Mouse (Mus musculus) ES-Bruce4 (cell line): ENCODE results near the gene Cib3. TPM values are rescaled to one million over a fixed set of nuclear protein-coding genes. Genes with fewer than 3 reads are reported as not detected.
A peak's percentile ranks its signal among the peaks of the same experiment; 100 is the strongest.

Source experiments
- H3K27ac ChIP-seq: 2 replicates; pipeline ENCODE4 v1.5.1; 2012; ENCODE audit warnings: low read length, inconsistent platforms; ENCODE audit not compliant: insufficient read depth
- H3K27me3 ChIP-seq: 2 replicates; pipeline ENCODE4 v1.6.1; 2012; ENCODE audit warnings: mild to moderate bottlenecking, low read length, inconsistent platforms; ENCODE audit not compliant: control insufficient read depth, poor library complexity, insufficient read depth, severe bottlenecking
- H3K36me3 ChIP-seq: 2 replicates; pipeline ENCODE4 v1.6.1; 2012; ENCODE audit warnings: inconsistent platforms, mild to moderate bottlenecking, low read length, moderate library complexity; ENCODE audit not compliant: control insufficient read depth, poor library complexity, insufficient read depth, severe bottlenecking
- H3K4me1 ChIP-seq: one replicate; pipeline ENCODE4 v1.8.1; 2011; ENCODE audit warnings: low read length; ENCODE audit not compliant: control insufficient read depth, insufficient read depth
- H3K4me3 ChIP-seq: 2 replicates; pipeline ENCODE4 v1.5.1; 2011; ENCODE audit warnings: low read depth, mild to moderate bottlenecking, low read length
- H3K9ac ChIP-seq: 2 replicates; pipeline ENCODE4 v1.6.1; 2012; ENCODE audit warnings: low read depth, mild to moderate bottlenecking, inconsistent platforms; ENCODE audit not compliant: poor library complexity, severe bottlenecking
- H3K9me3 ChIP-seq: replicated peaks from 2 replicates; pipeline ENCODE4 v1.6.1; 2012; ENCODE audit warnings: mild to moderate bottlenecking, low read length, inconsistent platforms; ENCODE audit not compliant: control insufficient read depth, poor library complexity, insufficient read depth, severe bottlenecking
- CTCF ChIP-seq: IDR thresholded peaks from one replicate; pipeline ENCODE4 v1.8.1; 2011; ENCODE audit warnings: low read depth, low read length
- EP300 ChIP-seq: IDR thresholded peaks from 2 replicates; pipeline ENCODE4 v1.6.1; 2011; ENCODE audit warnings: low read depth, low read length; ENCODE audit not compliant: insufficient read depth
- POLR2A ChIP-seq: IDR thresholded peaks from one replicate; pipeline ENCODE4 v1.8.1; 2011; ENCODE audit warnings: low read length; ENCODE audit not compliant: insufficient read depth
- polyA plus RNA-seq: library from polyadenylated mRNA; stranded (reverse); fragments of >200 nt; gene quantifications from 2 replicates; pipeline ENCODE4 v1.2.4, GENCODE M21; 2011; ENCODE audit warnings: low read depth; ENCODE audit not compliant: missing spikeins, insufficient read depth, insufficient read length

Gene Cib3
- polyA plus RNA-seq, 1 experiment = not detected

- no peaks in the 10 kb centered on the region for H3K9me3 ChIP-seq
- H3K4me1 ChIP-seq = no peaks in the 10 kb centered on the region
- no peak overlapping the region for H3K4me3 ChIP-seq
- TF ChIP-seq POLR2A (no peak), CTCF (no peak), EP300 (no peak)
- H3K36me3 ChIP-seq = no peaks in the 10 kb centered on the region
- no peak overlapping the region for H3K9ac ChIP-seq
- no peak overlapping the region for H3K27ac ChIP-seq
- no peaks in the 10 kb centered on the region for H3K27me3 ChIP-seq
These were observed 4.1 kb downstream of the Cib3 start for GRCm38 (mm10) chr8:72208582-72208981.

DNA sequence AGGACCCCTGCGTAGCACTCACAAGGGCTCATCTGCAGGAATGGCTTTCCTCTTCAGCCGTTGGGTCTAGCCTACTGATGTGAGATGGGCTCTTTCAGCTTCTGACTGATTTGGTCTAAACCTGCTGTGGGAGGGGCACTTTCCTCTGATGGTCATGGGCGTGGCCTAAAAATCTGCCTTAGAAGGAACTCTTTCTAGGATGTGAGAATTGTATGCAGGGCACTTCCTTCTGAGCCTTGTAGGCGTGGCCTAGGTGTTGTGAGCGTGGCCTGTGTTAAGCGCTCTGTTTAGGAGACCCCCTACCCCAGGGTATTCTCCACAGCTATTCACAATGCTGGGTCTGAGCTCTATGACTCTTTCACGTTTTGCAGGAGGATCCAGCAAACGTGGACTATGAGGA, 14.6 kb downstream of the Cib3 start:
- peak; percentile 43 for TF ChIP-seq POLR2A
- no peak for TF ChIP-seq EP300
- 0 out of 2 replicates have a peak overlapping the region, but pooled peaks have one; percentile 16 for H3K27ac ChIP-seq
- H3K4me1 ChIP-seq = peaks cover 3% of the 10 kb centered on the region
- no peaks in the 10 kb centered on the region for H3K36me3 ChIP-seq
- H3K4me3 ChIP-seq = peak overlapping the region; percentile 41
- H3K9ac ChIP-seq = peak overlapping the region; percentile 19
- H3K9me3 ChIP-seq = no peaks in the 10 kb centered on the region; the same call in 1 of the 2 replicates
- H3K27me3 ChIP-seq = no peaks in the 10 kb centered on the region

- H3K36me3 ChIP-seq = no peaks in the 10 kb centered on the region
- peaks cover 3% of the 10 kb centered on the region for H3K4me1 ChIP-seq
- TF ChIP-seq CTCF (no peak), POLR2A (no peak), EP300 (no peak)
- H3K9me3 ChIP-seq = no peaks in the 10 kb centered on the region
- 0 out of 2 replicates have a peak overlapping the region, but pooled peaks have one; percentile 37 for H3K27ac ChIP-seq
- no peak overlapping the region for H3K9ac ChIP-seq
- no peaks in the 10 kb centered on the region for H3K27me3 ChIP-seq
- no peak overlapping the region for H3K4me3 ChIP-seq
These were observed 20.6 kb downstream of the Cib3 start for GRCm38 (mm10) chr8:72192065-72192464.

DNA sequence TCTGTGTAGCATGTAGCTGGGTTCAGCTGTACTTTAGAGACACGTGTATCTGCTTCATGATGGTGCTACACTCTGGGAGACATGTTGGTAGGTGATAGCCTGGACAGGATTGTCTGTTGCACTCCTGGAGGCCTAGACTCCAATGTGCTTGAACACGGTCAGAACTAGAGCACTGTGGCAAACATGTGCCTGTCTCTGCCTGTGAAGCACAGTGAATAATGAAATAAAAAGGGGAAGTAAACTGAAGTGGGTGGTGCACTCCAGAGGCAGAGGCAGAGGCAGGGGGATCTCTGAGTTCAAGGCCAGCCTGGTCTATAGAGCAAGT, 22.5 kb downstream of the Cib3 start:
- no peak for TF ChIP-seq POLR2A
- TF ChIP-seq CTCF = no peak
- no peak for TF ChIP-seq EP300
- Histone ChIP-seq H3K27me3 (no peaks in the 10 kb centered on the region), H3K9me3 (no peaks in the 10 kb centered on the region), H3K27ac (no peak overlapping the region), H3K4me3 (no peak overlapping the region), H3K36me3 (no peaks in the 10 kb centered on the region), H3K4me1 (peaks cover 3% of the 10 kb centered on the region), H3K9ac (no peak overlapping the region)

GRCm38 (mm10) chr8:72189417-72190214, 23.0 kb downstream of the Cib3 start, which contains the start of gene Hsh2d:
TSS of gene Hsh2d (plus strand) at chr8:72189638.
- peak within 1 kb of the TSS; percentile 11; the same call in 1 of the 2 replicates for H3K4me3 ChIP-seq
- TF ChIP-seq CTCF (no peak), POLR2A (no peak), EP300 (no peak)
- H3K9ac ChIP-seq = no peak within 1 kb of the TSS
- H3K27ac ChIP-seq = 0 out of 2 replicates have a peak within 1 kb of the TSS, but pooled peaks have one; percentile 9
- no peaks in the 10 kb centered on the region for H3K36me3 ChIP-seq
- H3K9me3 ChIP-seq = no peaks in the 10 kb centered on the region
- peaks cover 3% of the 10 kb centered on the region for H3K4me1 ChIP-seq
- H3K27me3 ChIP-seq = no peaks in the 10 kb centered on the region

DNA sequence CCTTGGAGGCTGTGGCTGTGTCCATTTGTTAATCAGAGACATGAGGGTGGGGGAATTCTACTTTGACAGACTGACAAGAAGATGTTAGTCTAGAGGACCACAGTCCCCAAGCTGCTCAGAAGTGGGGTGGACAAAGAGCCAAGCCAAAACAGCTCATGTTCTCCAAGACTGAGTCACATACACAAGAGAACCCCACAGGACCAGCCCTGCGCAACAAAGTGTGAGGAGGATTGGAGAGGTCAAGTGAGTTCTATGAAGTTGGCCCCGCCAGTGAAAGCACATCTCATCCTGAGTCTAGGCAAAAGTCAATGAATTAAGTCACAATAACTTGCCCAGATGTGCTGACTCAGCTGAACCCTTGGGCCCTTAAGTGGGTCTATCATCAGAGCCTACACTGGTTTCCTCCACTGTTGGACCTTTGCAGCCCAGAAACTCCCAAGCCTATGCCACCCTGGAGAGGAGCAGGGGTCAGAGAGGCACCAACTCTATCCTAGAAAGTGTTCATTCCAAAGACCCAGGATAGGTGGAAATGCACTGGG, 24.8 kb downstream of the Cib3 start:
- Histone ChIP-seq H3K27ac (no peak overlapping the region), H3K4me3 (no peak overlapping the region), H3K27me3 (no peaks in the 10 kb centered on the region), H3K36me3 (no peaks in the 10 kb centered on the region), H3K4me1 (no peaks in the 10 kb centered on the region), H3K9ac (no peak overlapping the region), H3K9me3 (no peaks in the 10 kb centered on the region)
- TF ChIP-seq POLR2A = no peak
- TF ChIP-seq EP300 = no peak
- no peak for TF ChIP-seq CTCF
